Mouse (Mus musculus) C2C12 (cell line): ENCODE results near the gene Asic2.

Experiments
- CEBPB ChIP-seq: IDR thresholded peaks from one replicate; pipeline ENCODE4 v1.6.1; 2011; ENCODE audit warnings: low read depth, mild to moderate bottlenecking, control low read depth, moderate library complexity
- CTCF ChIP-seq: IDR thresholded peaks from one replicate; pipeline ENCODE4 v1.5.1; 2011; ENCODE audit not compliant: control insufficient read depth, insufficient read depth, insufficient read length
- MAX ChIP-seq: IDR thresholded peaks from one replicate; pipeline ENCODE4 v1.6.1; 2011; ENCODE audit warnings: mild to moderate bottlenecking, control low read depth
- MYOD1 ChIP-seq: IDR thresholded peaks from one replicate; pipeline ENCODE4 v1.6.1; 2011; ENCODE audit warnings: low read depth; ENCODE audit not compliant: control insufficient read depth, insufficient read length
- MYOG ChIP-seq: IDR thresholded peaks from one replicate; pipeline ENCODE4 v1.6.1; 2011; ENCODE audit not compliant: control insufficient read depth, insufficient read length; ENCODE audit errors: extremely low read depth
- USF1 ChIP-seq: IDR thresholded peaks from one replicate; pipeline ENCODE4 v1.6.1; 2011; ENCODE audit warnings: low read depth, mild to moderate bottlenecking, control low read depth, moderate library complexity

- TF ChIP-seq USF1 (no peak), CTCF (no peak), MAX (no peak), MYOD1 (no peak), MYOG (no peak), CEBPB (peak; percentile 46)
Measured at GRCm38 (mm10) chr11:80853014-80853413, 1115.2 kb downstream of the Asic2 start.
